Mouse (Mus musculus) frontal cortex, adult (tissue): ENCODE results near the gene Shkbp1.

Experiments used
- ATAC-seq: cut with Nextera tagmentation; 2 replicates; pipeline ENCODE4 v1.9.2; 2017; ENCODE audit warnings: mild to moderate bottlenecking, moderate library complexity, mixed read lengths; ENCODE audit not compliant: low TSS enrichment

Gene Shkbp1

GRCm38 (mm10) chr7:27333316-27333941, 22.4 kb downstream of the Shkbp1 start:
- no peak for ATAC-seq

DNA sequence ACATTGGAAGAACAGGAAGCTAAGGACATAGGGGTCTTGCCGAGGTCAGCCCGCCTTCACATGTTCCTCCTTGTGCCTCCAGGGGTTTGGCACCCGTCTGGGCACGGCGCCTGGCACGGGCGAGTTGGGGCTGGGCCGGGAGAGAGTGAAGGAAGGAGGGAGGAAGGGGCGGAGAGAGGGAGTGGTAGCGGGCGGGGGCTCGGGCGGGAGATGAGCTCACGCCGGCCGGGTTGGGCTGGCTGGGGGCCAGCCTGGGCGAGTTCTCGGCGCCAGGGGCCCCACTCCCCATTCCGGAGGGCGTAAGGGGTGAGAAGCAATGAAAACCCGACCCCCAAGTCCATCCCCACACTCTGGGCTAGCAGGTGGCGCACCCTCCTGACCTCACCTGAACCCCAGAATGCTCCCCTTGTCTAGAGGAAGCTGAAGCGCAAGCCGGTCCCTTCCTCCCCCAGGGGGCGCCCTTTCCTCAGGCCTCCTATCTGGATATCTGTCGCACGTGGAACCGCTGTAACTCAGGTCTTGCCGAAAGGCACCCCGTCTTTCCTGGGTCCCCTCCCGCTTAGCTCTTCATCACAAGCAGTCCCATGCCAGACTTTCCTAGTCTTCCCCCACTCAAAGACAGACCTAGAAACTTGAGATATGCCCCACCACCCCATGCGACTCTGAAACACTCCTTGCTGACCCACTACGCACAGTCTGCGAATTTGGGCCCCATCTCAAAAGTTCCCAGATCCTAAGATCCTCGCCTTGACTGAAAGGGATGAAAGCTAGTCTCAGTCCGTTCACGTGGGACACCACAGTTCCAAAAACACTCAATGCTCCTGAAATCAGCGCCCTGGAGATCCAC, 23.2 kb downstream of the Shkbp1 start:
- ATAC-seq, result no peak

GRCm38 (mm10) chr7:27331854-27332253, 24.0 kb downstream of the Shkbp1 start:
- no peak for ATAC-seq

GRCm38 (mm10) chr7:27331541-27331851, 24.3 kb downstream of the Shkbp1 start:
- ATAC-seq, result no peak

DNA sequence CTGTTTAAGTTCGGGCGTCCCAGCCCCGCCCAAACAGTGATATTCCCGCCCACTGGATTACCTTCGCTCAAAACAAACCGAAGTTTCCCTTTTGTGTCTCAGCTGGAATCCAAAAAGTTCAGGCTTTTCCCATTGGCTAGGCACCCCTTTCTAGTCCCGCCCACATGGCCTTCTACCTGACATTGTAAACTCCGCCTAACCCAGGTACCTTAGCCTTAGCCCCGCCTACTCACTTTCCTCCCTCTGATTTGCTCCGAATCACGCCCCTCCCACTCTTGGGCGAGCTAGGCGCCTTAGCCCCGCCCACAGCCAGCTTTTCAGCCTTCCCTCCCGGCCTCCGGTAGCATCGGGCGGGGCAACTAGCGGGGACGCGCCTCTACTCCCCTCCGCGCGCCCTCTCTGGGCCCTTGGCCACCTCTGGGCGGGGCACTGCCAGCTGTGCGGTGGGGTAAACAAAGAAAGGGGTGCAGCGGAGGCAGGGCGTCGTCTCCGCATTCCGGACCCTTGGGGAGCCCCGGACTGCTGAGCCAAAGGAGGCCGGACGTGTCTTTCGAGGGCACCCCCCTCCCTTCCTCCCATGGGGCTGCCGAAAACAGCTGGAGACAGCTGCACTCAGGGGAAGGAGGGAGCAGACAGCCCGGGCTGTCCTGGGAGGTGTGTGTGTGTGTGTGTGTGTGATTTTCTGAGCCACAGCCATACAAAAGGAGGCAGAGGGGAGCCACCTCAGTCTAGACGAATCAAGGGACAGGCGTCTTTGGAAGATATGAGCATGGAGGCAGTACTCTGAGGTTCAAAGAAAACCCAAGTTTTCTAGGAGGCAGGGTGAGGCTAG, 24.9 kb downstream of the Shkbp1 start:
- ATAC-seq, result no peak

DNA sequence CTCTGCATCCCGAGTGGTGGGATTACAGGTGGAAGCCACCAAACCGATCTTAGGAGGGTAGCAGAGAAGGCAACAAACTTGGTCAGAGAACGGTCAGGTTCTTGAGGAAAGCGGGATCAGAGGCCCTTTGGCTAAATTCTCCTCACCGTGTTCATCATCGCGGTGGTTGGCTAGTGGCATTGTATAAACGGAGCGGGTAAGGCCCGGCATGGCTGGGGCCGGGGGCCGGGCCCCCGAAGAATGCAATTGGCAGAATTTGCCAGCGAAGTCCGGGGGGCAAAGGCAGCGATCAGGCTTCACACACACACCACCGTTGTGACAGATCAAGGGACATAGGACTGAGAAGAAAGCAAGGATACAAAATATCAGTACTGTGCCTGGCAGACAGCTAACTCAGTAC, 25.8 kb downstream of the Shkbp1 start:
- no peak for ATAC-seq

DNA sequence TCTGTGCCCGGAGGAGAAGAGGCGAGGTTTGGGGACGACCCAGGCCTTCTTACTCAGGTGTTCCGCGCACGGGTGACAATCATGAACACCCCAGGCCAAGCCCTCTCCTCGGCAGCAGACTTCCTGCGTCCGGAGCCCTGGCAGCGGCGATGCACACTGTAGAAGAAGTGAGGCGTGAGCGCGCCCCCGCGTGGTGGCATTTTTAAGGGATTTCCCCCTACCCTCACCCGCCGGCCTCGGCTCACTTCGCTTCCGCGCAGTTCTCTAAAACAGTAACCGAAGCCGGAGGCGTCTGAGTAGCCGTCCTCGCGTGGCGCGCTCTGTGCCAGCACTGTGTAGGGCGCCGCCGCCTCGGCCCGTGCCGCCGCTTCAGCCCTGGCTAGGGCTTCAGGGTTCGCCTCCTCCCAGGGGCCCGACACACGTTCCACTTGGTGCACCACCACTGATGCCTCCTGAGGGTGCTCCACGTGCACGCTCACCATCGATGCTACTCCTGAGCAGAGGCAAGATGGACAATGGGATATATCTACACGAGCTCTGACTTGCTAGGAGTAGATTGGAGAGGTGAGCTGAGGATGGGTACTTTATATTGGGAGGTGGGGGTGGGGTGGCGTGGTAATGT, 26.4 kb downstream of the Shkbp1 start:
- ATAC-seq, result peak; percentile 28; the same call in 1 of the 2 replicates

GRCm38 (mm10) chr7:27328648-27329047, 27.2 kb downstream of the Shkbp1 start:
- no peak for ATAC-seq

DNA sequence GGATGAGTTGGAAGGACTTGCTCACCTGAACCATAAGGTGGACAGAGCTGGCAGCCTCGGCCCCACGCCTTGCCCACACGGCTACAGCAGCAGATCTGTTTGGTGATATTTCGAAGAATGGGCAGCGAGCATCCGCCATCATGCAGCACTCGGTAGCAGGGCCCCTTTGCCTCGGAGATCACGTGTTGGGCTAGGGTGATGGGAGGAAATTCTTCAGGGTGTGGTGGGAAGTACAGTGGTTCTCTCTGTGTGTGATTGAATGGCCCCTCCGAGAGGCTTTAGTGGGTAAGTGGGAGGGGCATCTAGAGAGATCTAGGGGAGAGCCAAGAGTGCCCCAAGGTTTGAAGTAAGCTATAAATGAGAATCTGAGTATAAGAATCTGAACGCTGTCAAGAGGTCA, 27.7 kb downstream of the Shkbp1 start:
- no peak for ATAC-seq

- no peak for ATAC-seq
These were observed 28.3 kb downstream of the Shkbp1 start for GRCm38 (mm10) chr7:27327500-27327899.

DNA sequence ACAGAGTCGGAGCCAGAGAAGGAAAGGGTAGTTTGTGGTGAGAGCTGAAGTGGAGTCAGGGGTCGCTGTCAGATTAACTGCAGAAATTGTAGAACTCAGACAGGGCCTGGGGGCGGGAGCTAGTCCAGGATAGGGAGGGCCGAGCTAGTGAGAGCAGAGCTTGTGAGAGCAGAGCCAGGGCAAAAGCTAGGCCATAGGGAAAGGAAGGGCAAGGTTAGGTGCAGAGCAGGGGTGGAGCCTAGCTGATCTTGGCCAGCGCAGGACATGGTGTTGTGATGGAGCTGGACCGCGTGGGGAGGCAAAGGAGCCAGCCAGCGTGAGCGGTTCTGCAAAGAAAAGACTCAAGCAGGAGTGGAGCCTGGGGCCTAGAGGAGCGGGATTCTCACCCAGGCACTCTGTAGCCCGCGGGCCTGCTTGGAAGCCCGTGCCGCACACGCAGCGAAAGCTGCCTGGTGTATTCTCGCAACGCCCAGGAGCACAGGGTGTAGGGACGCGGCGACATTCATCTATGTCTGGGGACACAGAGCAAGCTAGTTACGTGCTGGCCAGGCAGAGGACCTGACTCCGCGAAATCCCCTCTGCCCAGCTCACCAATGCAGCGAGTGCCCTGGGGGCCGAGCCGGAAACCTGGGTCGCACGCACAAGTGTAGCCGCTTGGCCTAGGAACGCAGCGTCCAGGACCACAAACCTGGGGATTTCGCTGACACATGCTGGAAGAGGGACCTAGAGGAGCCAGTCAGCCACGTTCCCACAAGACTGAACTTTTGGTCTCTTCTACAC, 29.5 kb downstream of the Shkbp1 start:
- no peak for ATAC-seq

- 0 out of 2 replicates have a peak, but pooled peaks have one; percentile 34 for ATAC-seq
These were observed 30.1 kb downstream of the Shkbp1 start for GRCm38 (mm10) chr7:27325697-27326096.

DNA sequence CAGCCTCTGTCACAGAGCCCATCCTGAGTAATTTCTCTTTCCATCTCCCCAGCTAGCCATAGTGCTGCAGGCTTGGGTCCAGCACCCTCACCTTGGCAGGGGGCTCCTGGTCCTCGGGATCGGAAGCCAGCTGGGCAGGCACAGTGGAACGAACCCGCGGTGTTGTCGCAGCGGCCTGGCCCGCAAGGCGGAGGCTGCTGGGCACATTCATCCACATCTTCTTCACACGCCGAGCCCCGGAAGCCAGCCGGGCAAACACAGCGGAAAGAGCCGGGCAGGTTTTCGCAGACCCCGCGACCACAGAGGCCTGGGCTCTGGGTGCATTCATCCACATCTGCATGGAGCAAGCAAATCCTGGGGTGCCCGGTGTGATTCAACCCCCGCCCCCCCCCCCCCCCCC, 30.9 kb downstream of the Shkbp1 start:
- ATAC-seq, result no peak

DNA sequence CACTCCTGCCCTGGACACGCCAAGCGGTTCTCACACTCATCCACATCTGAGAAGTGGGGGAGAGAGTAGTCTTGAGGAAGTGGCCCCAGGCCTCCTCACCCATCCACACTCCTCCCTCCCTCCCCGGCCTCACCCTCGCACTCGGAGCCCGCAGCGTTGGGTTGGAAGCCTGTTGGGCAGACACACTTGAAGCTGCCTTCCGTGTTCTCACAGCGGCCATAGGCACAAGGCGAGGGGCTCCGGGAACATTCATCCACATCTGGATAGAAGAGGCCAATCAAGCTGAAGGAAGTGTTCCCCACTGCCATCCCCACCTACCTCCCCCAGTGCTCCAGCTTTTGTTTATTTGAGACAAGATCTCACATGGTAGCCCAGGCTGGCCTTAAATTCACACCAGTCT, 31.7 kb downstream of the Shkbp1 start:
- no peak for ATAC-seq

DNA sequence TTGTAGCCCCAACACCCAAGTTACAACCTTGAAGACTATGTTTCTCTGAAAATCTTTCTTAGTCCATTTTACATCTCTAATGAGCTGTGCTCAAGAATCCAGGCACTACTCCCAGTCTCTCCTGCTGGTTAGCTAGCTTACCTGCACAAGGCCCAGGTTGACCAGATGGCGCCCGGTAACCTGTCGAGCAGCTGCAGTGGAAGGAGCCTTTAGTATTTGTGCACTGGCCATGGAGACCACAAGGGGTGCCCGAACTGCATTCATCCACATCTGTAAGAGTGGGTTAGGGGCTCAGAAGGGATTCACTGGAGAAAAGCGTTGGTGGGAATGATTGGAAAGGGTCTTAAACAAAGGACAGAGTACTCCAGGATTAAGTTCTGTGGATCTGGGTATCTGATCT, 32.8 kb downstream of the Shkbp1 start:
- ATAC-seq, result no peak

DNA sequence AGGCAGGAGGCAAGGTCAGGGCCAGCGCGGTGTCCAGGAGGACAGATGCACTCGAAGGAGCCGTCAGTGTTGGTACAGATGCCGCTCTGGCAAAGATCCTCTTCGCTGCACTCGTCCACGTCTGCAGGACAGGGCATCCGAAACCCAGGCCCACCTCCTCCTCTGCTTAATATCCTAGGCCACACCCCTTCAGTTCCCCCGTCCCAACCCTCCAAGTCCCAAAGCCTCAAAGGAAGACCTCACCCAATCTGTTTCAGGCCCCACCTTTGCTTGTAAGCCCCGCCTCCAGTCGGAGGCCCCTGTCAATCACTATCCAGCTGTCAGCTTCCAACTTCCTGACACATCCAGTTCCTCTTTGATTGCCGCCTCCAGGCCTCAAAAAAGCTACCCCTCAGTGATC, 33.5 kb downstream of the Shkbp1 start:
- ATAC-seq, result no peak

DNA sequence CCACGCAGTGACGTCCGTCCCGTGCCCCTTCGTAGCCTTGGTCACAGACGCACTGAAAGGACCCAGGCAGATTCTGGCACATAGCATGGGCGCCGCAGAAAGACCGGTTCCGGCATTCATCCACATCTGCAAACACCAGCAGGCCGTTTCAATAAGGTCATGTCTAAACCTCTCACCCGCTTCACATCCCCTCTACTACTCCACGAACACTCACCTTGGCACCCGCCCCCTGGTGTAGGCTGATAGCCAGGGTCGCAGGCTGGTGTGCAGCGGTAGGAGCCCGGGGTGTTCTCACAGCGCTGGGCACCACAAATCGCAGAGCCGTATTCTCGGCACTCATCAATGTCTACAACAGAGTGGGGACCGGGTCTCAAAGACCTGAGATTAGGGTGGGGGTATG, 36.4 kb downstream of the Shkbp1 start:
- no peak for ATAC-seq

GRCm38 (mm10) chr7:27315958-27316357, 39.9 kb downstream of the Shkbp1 start:
- ATAC-seq, result peak; percentile 52; the same call in 1 of the 2 replicates

- ATAC-seq, result no peak
These were observed 41.4 kb downstream of the Shkbp1 start for GRCm38 (mm10) chr7:27314393-27314792.

DNA sequence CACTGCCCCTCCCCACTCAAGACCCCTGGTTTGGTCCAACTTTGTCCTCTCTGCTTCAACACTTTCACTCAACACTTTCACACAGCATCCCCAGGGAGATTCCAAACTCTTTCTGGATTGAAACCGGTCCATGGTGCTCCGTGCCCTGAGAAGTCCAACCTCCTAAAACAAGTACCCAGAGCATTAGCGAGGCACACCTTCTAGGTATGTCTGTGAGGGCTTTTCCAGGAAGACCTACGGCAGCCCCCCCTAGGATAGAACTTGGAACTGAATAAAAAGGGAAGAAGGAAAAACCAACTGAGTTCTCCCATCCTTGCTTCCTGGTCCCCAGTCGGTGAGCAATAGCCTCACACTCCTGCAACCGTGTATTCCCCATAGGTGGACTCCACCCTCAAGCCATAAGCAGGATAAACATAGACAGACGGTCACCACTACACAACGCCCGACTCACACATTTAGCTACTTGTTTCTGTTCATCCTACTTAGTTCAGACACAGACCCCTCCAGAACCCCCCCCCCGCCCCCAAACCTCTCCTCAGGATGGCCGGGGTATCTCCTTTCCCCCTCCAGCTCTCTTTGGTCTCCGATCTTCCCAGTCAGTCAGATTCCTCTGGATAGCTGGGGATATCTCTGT, 44.1 kb downstream of the Shkbp1 start:
- ATAC-seq, result no peak

DNA sequence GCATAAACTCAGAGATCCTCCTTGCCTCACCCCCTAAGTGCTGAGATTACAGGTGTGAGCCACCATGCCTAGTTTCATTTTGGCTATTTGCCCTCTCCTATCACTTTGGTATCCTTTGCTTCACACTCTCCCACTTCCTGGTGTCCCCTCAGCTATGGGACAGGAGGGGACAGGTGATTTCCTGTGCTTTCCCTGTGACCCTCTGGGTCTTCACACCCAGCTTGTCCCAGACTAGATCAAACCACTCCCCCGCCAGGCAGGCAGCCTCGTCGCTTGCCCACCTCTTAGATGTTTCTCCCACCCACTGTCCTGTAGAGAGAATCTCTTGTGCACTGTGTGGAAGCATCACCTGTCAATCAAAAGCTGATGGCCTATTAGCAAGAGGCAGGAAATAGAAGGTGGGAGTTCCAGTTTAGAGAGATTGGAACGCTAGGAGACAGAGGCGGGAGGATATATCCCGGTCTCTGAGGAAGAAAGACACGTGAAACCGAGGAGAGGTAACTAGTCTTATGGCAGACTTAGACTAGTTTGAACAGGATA, 44.8 kb downstream of the Shkbp1 start:
- no peak for ATAC-seq
